Mouse (Mus musculus): ENCODE measurements around the gene Casq1. TPM values are rescaled to one million over a fixed set of nuclear protein-coding genes. Genes with fewer than 3 reads are reported as not detected.

Gene Casq1
- polyA plus RNA-seq, 1 experiment from 2014 or later: 1.1 TPM

DNA sequence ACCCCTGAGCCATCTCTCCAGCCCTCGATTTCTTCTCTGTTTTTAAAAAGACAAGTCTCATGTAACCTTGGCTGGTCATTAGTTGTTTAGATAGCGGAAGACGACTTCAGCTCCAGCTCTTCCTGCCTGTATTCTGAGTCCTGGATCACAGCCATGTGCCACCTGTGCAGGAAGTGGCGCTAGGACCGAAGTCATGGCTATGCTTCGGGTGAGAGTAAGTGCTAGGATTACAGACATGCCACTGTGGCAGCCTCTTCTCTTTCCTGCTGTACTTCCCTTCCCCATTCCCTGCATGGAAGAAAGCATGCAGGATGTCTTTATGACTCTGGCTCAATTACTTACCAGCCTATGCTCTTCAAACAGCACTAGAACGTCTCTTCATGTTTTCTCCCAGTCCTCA, 40.6 kb downstream of the Casq1 start:
- DNase-seq (ENCODE audit: low spot score) (no peak), ATAC-seq (replicated peaks; ENCODE audit: low FRiP score) (no peak)
- no peak overlapping the region for H3K4me3 ChIP-seq (ENCODE audit: low read depth, low read length)
- H3K36me3 ChIP-seq (ENCODE audit: control insufficient read depth, insufficient read depth, low read length): peaks cover 3% of the 10 kb centered on the region; the same call in 1 of the 2 replicates
- no peak overlapping the region for H3K9ac ChIP-seq (ENCODE audit: low read length)
- no peaks in the 10 kb centered on the region for H3K27me3 ChIP-seq (ENCODE audit: control insufficient read depth, insufficient read depth, low read length)
- no peak overlapping the region for H3K4me2 ChIP-seq (ENCODE audit: low read depth, low read length, severe bottlenecking)
- no peaks in the 10 kb centered on the region for H3K4me1 ChIP-seq (replicated peaks; ENCODE audit: control insufficient read depth, insufficient read depth, low read length)
- no peak overlapping the region for H3K27ac ChIP-seq (ENCODE audit: low read depth, low read length)
- no peaks in the 10 kb centered on the region for H3K9me3 ChIP-seq (ENCODE audit: control insufficient read depth, low read length)
- WGBS: 85% methylated on average over 7 of the region's 7 CpGs

DNA sequence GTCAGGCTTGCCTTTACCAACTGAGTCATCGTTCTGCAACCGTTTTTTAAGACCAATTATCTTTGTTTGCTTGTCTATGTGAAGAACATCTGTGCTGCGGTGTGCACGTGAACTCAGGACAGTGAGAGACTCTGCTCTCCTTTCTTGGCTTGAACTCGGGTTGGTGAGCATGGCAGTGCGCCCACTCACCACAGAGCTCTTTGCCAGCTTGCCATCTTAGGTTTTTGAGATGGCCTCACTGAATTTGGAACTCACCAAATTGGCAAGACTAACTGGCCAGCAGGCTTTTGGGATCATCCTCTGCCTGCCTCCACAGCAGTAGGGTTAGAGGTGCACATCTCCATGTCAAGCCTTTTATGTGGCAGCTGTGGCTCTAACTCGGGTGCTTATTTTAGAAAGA, 41.9 kb downstream of the Casq1 start:
- Histone ChIP-seq H3K9me3 (ENCODE audit: control insufficient read depth, low read length) (no peaks in the 10 kb centered on the region), H3K4me3 (ENCODE audit: low read depth, low read length) (no peak overlapping the region), H3K4me2 (ENCODE audit: low read depth, low read length, severe bottlenecking) (no peak overlapping the region), H3K36me3 (ENCODE audit: control insufficient read depth, insufficient read depth, low read length) (peaks cover 7% of the 10 kb centered on the region; the same call in 1 of the 2 replicates), H3K4me1 (replicated peaks; ENCODE audit: control insufficient read depth, insufficient read depth, low read length) (no peaks in the 10 kb centered on the region), H3K27me3 (ENCODE audit: control insufficient read depth, insufficient read depth, low read length) (no peaks in the 10 kb centered on the region), H3K27ac (ENCODE audit: low read depth, low read length) (no peak overlapping the region), H3K9ac (ENCODE audit: low read length) (no peak overlapping the region)
- no peak for ATAC-seq (replicated peaks; ENCODE audit: low FRiP score)
- WGBS: 90% methylated on average over 7 of the region's 7 CpGs
- DNase-seq (ENCODE audit: low spot score): no peak

DNA sequence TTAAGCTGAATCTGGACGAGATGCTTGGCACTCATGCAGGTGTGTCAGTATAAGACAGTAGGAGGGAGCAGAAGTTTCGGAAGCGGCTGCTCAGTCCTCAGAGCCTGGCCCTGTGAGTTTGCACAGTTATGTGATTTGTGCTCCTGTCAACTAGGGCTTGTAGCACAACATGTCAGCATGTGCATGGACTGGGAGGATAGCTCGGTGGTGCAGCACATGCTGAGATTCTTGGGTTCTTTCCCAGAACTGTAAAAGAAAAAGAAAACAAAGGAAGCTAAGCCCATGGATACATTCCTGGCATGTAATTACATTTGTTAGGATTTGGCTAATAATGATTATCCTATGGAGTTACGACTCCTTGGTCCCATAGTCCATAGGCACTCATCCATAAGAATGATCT, 46.5 kb downstream of the Casq1 start:
- Histone ChIP-seq H3K36me3 (ENCODE audit: control insufficient read depth, insufficient read depth, low read length) (peaks cover 22% of the 10 kb centered on the region), H3K9ac (ENCODE audit: low read length) (no peak overlapping the region), H3K4me1 (replicated peaks; ENCODE audit: control insufficient read depth, insufficient read depth, low read length) (no peaks in the 10 kb centered on the region), H3K9me3 (ENCODE audit: control insufficient read depth, low read length) (no peaks in the 10 kb centered on the region), H3K4me2 (ENCODE audit: low read depth, low read length, severe bottlenecking) (no peak overlapping the region), H3K27me3 (ENCODE audit: control insufficient read depth, insufficient read depth, low read length) (no peaks in the 10 kb centered on the region), H3K27ac (ENCODE audit: low read depth, low read length) (no peak overlapping the region), H3K4me3 (ENCODE audit: low read depth, low read length) (no peak overlapping the region)
- WGBS: 84% methylated on average over 5 of the region's 5 CpGs
- no peak for ATAC-seq (replicated peaks; ENCODE audit: low FRiP score)
- no peak for DNase-seq (ENCODE audit: low spot score)

DNA sequence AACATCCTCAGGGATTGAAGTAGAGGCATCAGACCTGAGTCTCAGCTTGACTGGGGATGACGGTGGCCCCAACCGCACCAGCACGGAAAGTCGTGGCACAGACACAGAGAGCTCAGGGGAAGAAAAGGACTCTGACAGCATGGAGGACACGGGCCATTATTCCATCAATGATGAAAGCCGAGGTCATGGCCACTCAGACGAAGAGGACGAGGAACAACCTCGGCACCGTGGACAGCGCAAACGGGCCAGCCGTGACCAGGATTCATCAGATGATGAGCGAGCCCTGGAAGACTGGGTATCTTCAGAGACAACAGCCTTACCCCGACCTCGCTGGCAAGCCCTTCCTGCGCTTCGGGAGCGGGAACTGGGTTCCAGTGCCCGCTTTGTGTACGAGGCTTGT, 47.3 kb downstream of the Casq1 start:
- DNase-seq (ENCODE audit: low spot score) (no peak), ATAC-seq (replicated peaks; ENCODE audit: low FRiP score) (no peak)
- H3K4me2 ChIP-seq (ENCODE audit: low read depth, low read length, severe bottlenecking): no peak overlapping the region
- peaks cover 24% of the 10 kb centered on the region for H3K36me3 ChIP-seq (ENCODE audit: control insufficient read depth, insufficient read depth, low read length)
- H3K4me3 ChIP-seq (ENCODE audit: low read depth, low read length): no peak overlapping the region
- 95% methylated on average over 21 of the region's 21 CpGs for WGBS
- no peaks in the 10 kb centered on the region for H3K9me3 ChIP-seq (ENCODE audit: control insufficient read depth, low read length)
- H3K4me1 ChIP-seq (replicated peaks; ENCODE audit: control insufficient read depth, insufficient read depth, low read length): no peaks in the 10 kb centered on the region
- H3K9ac ChIP-seq (ENCODE audit: low read length): no peak overlapping the region
- H3K27me3 ChIP-seq (ENCODE audit: control insufficient read depth, insufficient read depth, low read length): no peaks in the 10 kb centered on the region
- no peak overlapping the region for H3K27ac ChIP-seq (ENCODE audit: low read depth, low read length)

DNA sequence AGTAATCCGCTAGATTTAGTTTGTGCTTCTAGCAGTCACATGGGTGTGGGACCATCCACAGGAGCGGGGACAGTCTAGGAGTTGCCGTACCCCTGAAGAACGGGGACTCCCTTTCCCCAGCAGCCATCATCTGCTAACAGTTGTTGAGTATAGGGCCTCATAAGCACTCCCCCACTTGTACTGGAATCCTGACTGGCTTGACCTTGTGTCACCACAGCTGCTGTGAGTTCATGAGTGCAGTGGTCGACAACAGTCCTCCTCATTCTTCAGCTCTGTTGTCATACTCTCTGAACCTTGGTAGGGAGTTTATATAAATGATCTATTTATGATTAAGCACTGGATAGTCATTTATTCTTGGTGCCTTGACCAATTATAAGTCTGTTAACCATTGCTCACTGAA, 49.9 kb downstream of the Casq1 start:
- Histone ChIP-seq H3K9me3 (ENCODE audit: control insufficient read depth, low read length) (no peaks in the 10 kb centered on the region), H3K36me3 (ENCODE audit: control insufficient read depth, insufficient read depth, low read length) (peaks cover 26% of the 10 kb centered on the region), H3K4me3 (ENCODE audit: low read depth, low read length) (no peak overlapping the region), H3K27me3 (ENCODE audit: control insufficient read depth, insufficient read depth, low read length) (no peaks in the 10 kb centered on the region), H3K27ac (ENCODE audit: low read depth, low read length) (no peak overlapping the region), H3K4me1 (replicated peaks; ENCODE audit: control insufficient read depth, insufficient read depth, low read length) (no peaks in the 10 kb centered on the region), H3K9ac (ENCODE audit: low read length) (no peak overlapping the region), H3K4me2 (ENCODE audit: low read depth, low read length, severe bottlenecking) (no peak overlapping the region)
- no peak for ATAC-seq (replicated peaks; ENCODE audit: low FRiP score)
- 97% methylated on average over 5 of the region's 5 CpGs for WGBS
- no peak for DNase-seq (ENCODE audit: low spot score)

DNA sequence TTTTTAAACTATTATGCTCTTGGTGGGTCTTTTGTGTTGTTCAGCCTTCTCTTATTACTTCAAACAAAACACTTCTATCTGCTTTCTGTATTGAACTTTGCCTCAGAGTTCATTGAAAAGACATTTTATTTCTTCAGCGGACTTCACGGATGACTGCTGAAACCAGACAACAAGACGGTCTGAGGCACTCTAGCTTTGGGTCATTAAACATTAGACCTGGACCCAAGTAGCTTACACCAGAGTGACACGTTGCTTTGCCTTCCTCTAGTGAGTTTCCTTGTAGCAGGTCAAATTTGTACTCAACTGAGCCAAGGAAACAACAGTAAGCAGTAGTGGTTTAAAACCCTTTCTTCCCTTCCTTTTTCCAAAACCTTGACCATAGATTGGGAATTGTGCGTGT, 51.8 kb downstream of the Casq1 start:
- no peak for DNase-seq (ENCODE audit: low spot score)

DNA sequence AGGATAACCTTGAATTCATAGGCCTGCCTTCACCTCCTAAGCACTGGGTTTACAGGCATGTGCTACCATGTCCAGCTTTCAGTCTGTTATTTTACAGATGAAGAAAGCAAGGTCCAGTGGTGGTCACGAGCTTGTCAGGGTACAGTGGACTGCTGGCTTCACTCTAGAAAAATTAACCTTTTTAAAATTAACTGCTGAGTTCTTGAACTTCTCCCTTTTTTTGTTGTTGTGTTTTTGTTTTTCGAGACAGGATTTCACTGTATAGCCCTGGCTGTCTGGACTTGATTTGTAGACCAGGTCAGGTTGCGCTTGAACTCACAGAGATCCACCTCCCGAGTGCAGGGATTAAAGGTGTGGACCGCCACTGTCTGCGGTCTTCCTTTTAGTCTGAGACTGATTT, 56.7 kb downstream of the Casq1 start:
- Histone ChIP-seq H3K27me3 (ENCODE audit: control insufficient read depth, insufficient read depth, low read length) (no peaks in the 10 kb centered on the region), H3K36me3 (ENCODE audit: control insufficient read depth, insufficient read depth, low read length) (0 out of 2 replicates have a peak, but pooled peaks cover 3% of the 10 kb centered on the region), H3K27ac (ENCODE audit: low read depth, low read length) (no peak overlapping the region), H3K4me1 (replicated peaks; ENCODE audit: control insufficient read depth, insufficient read depth, low read length) (no peaks in the 10 kb centered on the region), H3K9me3 (ENCODE audit: control insufficient read depth, low read length) (no peaks in the 10 kb centered on the region), H3K4me2 (ENCODE audit: low read depth, low read length, severe bottlenecking) (no peak overlapping the region), H3K4me3 (ENCODE audit: low read depth, low read length) (no peak overlapping the region), H3K9ac (ENCODE audit: low read length) (no peak overlapping the region)
- DNase-seq (ENCODE audit: low spot score): no peak
- 90% methylated on average over 6 of the region's 6 CpGs for WGBS
- no peak for ATAC-seq (replicated peaks; ENCODE audit: low FRiP score)

More for the DNA sequence above, 51.8 kb downstream of the Casq1 start:
- 69% methylated on average over 5 of the region's 5 CpGs for WGBS
- ATAC-seq (replicated peaks; ENCODE audit: low FRiP score): no peak
- H3K9me3 ChIP-seq (ENCODE audit: control insufficient read depth, low read length): no peaks in the 10 kb centered on the region
- no peak overlapping the region for H3K9ac ChIP-seq (ENCODE audit: low read length)
- no peaks in the 10 kb centered on the region for H3K4me1 ChIP-seq (replicated peaks; ENCODE audit: control insufficient read depth, insufficient read depth, low read length)
- no peak overlapping the region for H3K4me2 ChIP-seq (ENCODE audit: low read depth, low read length, severe bottlenecking)
- peaks cover 20% of the 10 kb centered on the region for H3K36me3 ChIP-seq (ENCODE audit: control insufficient read depth, insufficient read depth, low read length)
- H3K4me3 ChIP-seq (ENCODE audit: low read depth, low read length): no peak overlapping the region
- H3K27ac ChIP-seq (ENCODE audit: low read depth, low read length): no peak overlapping the region
- no peaks in the 10 kb centered on the region for H3K27me3 ChIP-seq (ENCODE audit: control insufficient read depth, insufficient read depth, low read length)

DNA sequence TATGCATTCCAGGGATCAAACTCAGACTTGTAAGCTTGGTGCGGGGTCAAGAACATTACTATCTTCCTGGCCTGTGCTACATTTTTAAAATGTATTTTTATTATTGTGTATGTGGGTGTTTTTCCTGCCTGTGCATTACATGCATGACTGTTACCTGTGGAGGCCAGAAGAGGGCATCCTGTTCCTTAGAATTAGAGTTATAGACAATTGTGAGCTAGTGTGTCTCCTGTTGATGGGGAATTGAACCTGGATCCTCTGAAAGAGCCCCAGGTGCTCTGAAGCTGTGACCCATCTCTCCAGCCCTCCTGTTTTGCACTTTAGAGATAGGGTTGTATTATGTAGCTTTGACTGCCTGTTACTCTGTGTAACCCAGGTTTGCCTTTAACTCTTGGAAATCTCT, 57.7 kb downstream of the Casq1 start:
- DNase-seq (ENCODE audit: low spot score) (no peak), ATAC-seq (replicated peaks; ENCODE audit: low FRiP score) (no peak; the same call in 1 of the 2 replicates)
- Histone ChIP-seq H3K9ac (ENCODE audit: low read length) (no peak overlapping the region), H3K9me3 (ENCODE audit: control insufficient read depth, low read length) (no peaks in the 10 kb centered on the region), H3K27me3 (ENCODE audit: control insufficient read depth, insufficient read depth, low read length) (no peaks in the 10 kb centered on the region), H3K27ac (ENCODE audit: low read depth, low read length) (no peak overlapping the region), H3K4me3 (ENCODE audit: low read depth, low read length) (no peak overlapping the region), H3K4me1 (replicated peaks; ENCODE audit: control insufficient read depth, insufficient read depth, low read length) (no peaks in the 10 kb centered on the region), H3K4me2 (ENCODE audit: low read depth, low read length, severe bottlenecking) (no peak overlapping the region), H3K36me3 (ENCODE audit: control insufficient read depth, insufficient read depth, low read length) (0 out of 2 replicates have a peak, but pooled peaks cover 3% of the 10 kb centered on the region)
- WGBS: 97% methylated on average over 1 of the region's 1 CpGs

DNA sequence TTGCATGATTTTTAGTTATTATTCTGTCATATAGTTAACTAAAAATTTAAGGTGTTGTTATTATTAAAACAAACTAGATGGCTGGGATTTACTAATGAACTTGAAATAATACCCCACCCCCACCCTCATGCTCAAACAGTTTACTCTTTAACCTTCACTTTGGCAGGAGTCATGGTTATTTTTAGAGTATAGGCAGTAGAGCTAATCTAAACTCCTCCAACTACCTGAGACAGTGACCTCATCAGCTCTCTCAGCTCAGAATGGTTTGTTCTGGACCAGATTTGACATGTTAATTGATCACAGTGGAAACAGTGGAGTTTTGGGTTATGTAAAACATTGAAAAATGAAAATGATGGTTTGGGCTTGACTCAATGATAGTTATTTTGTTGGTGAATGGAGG, 59.2 kb downstream of the Casq1 start:
- Histone ChIP-seq H3K9ac (ENCODE audit: low read length) (no peak overlapping the region), H3K4me2 (ENCODE audit: low read depth, low read length, severe bottlenecking) (no peak overlapping the region), H3K4me1 (replicated peaks; ENCODE audit: control insufficient read depth, insufficient read depth, low read length) (no peaks in the 10 kb centered on the region), H3K36me3 (ENCODE audit: control insufficient read depth, insufficient read depth, low read length) (no peaks in the 10 kb centered on the region; the same call in 1 of the 2 replicates), H3K9me3 (ENCODE audit: control insufficient read depth, low read length) (no peaks in the 10 kb centered on the region), H3K27ac (ENCODE audit: low read depth, low read length) (no peak overlapping the region), H3K27me3 (ENCODE audit: control insufficient read depth, insufficient read depth, low read length) (no peaks in the 10 kb centered on the region), H3K4me3 (ENCODE audit: low read depth, low read length) (no peak overlapping the region)
- DNase-seq (ENCODE audit: low spot score) (no peak), ATAC-seq (replicated peaks; ENCODE audit: low FRiP score) (no peak)

Measured in forebrain, embryonic 11.5 days (tissue).